In genomic region chr16:35508581-35508980, GRCm38 (mm10) we compare ENCODE assay signal across 18 mouse cellular contexts. TPM values are rescaled to one million over a fixed set of nuclear protein-coding genes. Genes with fewer than 3 reads are reported as not detected.
"Had no signal": no experiment of that assay in that cellular context is flagged by ENCODE, and none has a peak within 500 bp of the region (broad histone marks: within the 10 kb centered on the region; RNA-seq: fewer than 3 reads in every experiment).

No protein-coding gene starts in this region.

- ATAC-seq: midbrain, embryonic 15.5 days had no signal

- H3K4me2 ChIP-seq: liver, embryonic 11.5 days; liver, embryonic 15.5 days; midbrain, embryonic 11.5 days; midbrain, embryonic 15.5 days; neural tube, embryonic 13.5 days had no signal

- H3K4me1 ChIP-seq: liver, embryonic 15.5 days; midbrain, embryonic 15.5 days had no signal

- H3K9ac ChIP-seq: liver, embryonic 15.5 days; midbrain, embryonic 15.5 days; neural tube, embryonic 13.5 days had no signal

- DNase-seq: kidney, postnatal 10 days; kidney, postnatal 4 days; lung, adult 2 months; lung, postnatal 10 days; spleen, adult 18-20 months; thymus, adult 2 months; thymus, postnatal 25 days had no signal

- H3K9me3 ChIP-seq: limb, embryonic 10.5 days; liver, embryonic 15.5 days; midbrain, embryonic 15.5 days had no signal

- H3K36me3 ChIP-seq: limb, embryonic 10.5 days; liver, embryonic 15.5 days; midbrain, embryonic 15.5 days; neural tube, embryonic 13.5 days had no signal

- H3K27ac ChIP-seq: layer of hippocampus, adult 2 months; left cerebral cortex, adult 2 months; liver, embryonic 15.5 days; macrophage; midbrain, embryonic 15.5 days; neural tube, embryonic 13.5 days had no signal

- H3K27me3 ChIP-seq: liver, embryonic 15.5 days; midbrain, embryonic 15.5 days; neural tube, embryonic 13.5 days had no signal

- H3K4me3 ChIP-seq: layer of hippocampus, adult 2 months; left cerebral cortex, adult 2 months; limb, embryonic 10.5 days; liver, embryonic 15.5 days; megakaryocyte, embryonic 14.5 days; midbrain, embryonic 15.5 days; neural tube, embryonic 13.5 days had no signal

RNA-seq across cellular contexts. Expression of gene Pdia5, which starts 17.9 kb away (rescaled TPM):
- total RNA-seq: monocyte, adult 5-6 weeks had no signal

RNA-seq across cellular contexts. Expression of gene Sema5b, which starts 32.4 kb away (rescaled TPM):
- total RNA-seq: monocyte, adult 5-6 weeks had no signal
- polyA plus RNA-seq: macrophage had no signal
